Mouse (Mus musculus) CH12F3 (cell line): Measurements from ENCODE around the gene Serbp1.

ENCODE experiments used
- in situ Hi-C: fragments of 300-500 bp; cut with MboI; formaldehyde crosslinking; loops from 2 replicates; pipeline ENCODE4 v1.14.3; 2020; ENCODE audit warnings: low sequenced_read_pairs

Serbp1 gene

DNA sequence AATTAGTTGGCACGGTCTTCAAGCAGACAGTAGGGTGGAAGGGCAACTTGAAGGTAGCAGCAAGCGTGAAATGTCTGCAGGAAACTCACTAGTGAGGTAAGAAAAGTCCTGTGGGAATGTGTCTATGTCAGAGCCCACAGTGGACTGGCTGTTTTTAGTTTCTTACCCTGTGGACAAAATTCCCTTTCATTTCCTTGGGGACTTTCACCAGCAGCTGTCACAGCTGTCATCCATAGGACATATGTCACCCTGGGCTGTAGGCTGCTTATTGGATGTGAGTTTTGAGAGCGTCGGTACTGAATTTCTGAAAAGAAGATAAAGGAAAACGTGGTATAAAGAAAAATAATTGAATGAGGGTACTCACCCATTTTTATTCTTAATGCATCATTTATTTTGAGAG lies 60.8 kb downstream of the Serbp1 start:
- in situ Hi-C loops, result no loop called here

DNA sequence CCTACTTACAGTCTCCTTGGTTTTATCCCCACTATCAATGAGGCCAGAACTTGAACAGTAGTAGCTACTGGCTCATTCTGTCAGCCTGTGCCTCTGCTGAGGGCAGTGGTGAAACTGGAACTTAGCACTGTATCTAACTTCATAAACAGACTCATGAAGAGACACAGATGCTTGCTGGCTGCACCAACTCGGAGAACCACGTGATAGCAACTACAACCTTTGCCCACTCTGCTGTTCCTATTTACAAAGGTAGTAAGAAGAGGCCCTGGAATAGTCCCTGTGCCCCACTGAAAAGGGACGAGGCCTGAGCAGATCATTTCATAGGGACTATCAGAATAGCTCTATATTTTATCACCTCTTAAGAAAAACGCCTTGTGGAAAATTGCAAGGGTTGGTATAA lies 62.3 kb downstream of the Serbp1 start:
- in situ Hi-C loops, result no loop called here

DNA sequence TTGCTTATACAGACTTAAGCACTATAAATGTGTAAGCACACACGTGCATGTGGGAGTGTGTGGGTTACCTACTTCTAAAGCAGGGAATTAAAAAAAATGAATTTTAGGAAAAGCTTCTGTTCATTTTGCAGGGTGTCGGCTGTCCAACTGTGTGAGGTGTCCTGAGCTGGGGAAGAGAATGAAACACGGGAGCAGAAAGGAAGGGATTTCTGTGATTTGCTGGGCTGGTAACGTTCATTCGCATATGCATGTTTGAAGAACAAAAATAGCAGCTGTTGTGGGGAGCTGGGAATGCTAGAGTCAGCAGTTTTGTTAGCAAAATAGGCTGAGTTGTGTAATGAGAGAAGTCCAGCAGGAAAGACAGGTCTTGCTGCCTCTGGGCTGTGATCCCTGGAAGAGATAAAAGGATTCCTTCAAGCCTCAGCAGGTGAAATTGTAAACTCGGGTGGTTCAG lies 62.8 kb downstream of the Serbp1 start:
- in situ Hi-C loops, result no loop called here

DNA sequence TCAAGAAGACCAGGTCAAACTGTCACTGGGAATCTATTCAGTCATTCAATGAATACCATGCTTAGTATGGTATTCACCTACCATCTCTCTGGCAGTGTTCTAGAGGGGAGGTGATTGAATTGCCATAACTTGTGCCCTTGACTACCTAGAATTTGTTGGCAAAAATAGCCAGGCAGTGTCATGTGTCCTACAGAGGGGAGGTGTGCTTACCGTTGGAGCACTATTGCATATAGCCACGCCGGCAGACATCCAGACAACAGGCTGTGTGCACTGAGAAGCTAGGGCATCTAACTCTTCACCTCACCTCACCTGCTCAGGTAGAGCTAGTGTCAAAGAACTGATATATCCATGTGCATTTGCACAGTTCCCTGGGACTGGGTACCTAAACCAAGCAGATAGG lies 63.3 kb downstream of the Serbp1 start:
- in situ Hi-C loops, result no loop called here

DNA sequence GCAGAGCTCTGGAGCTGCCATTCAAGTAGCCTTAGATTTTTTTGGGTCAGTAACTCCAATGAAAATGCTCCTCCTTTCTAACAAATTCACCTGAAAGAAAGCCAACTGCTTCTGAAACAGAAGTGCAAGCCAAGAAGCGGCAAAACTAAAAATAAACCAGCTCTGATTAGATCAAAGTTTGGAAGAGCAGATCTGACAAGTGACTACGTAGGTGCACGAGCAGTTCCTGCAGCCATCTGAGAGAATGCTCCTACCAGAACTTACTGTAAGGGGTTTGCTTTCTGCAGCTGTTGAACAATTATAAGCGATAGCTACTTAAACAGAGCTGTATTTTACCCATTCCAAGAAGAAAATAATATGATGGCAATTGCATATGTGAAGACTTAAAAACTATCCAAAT lies 64.5 kb downstream of the Serbp1 start:
- in situ Hi-C loops, result no loop called here

DNA sequence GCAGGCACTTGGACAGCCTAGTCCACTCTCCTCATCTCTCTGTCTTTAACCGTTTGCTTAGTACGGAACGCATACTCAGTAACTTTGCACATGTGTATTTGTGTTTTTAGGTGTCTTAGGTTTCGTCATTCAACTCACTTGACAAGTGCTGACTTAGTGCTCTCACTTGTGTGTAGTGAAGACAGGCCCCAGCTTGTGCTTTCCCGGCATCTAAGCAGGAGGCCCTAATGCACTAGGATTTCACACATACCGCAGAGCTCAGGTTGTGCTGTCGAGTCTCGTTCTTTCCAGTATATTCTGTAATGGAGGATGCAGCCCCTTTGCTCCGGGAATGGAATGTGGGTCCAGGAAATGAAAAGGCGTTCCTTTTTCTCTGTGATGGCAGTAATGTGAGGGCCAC lies 65.2 kb downstream of the Serbp1 start:
- in situ Hi-C loops, result no loop called here

DNA sequence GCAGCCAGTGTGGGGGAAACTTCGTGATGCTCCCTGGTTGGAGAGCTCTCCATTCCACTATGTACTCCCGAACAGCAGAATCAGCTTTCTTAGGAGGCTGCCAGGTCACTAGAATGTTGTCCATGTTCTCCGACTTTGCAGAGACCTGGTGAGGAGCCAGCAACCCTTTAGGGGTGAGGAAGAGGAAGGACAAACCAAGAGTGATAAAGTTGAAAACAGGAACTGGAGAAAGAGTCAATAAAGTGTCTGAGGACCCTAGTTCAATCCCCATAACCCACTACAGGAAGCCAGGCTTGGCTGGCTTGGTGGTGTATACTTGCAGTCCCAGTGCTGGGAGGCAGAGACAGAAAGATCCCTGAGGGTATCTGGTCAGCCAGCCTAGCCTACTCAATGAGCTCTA lies 71.0 kb downstream of the Serbp1 start:
- in situ Hi-C loops, result no loop called here

DNA sequence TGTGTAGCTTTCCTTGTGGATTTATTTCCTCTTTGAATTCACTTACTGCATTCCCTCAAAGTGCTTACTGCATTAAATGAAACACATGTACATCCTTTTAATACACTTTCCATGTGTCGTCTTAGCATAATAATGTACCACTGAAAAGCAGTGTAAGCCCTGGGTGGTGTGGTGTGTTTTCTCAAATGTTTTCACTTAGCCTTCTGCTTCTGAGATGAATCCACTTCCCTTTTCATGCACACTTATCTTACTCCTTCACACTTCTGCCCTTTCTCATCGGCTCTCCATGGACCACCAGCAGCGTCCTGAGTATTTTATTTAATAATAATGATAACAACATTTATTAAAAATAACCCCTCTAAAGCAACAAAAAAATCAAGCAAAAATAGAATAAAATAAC lies 71.8 kb downstream of the Serbp1 start:
- in situ Hi-C loops, result no loop called here

DNA sequence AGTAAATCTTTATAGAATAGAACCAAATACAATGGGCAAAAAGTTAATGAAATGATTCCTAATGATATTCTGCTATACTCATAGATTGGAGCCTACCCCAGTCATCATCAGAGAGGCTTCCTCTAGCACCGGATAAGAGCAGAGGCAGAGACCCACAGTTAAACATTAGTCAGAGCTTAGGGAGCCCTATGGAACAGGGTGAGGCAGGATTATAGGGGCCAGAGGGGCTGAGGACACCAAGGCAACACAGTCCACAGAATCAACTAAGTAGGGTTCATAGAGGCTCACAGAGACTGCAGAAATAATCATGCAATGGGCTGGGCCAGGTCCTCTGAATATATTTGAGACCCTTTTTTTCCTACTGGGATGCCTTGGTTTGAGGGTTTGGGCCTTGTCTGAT lies 76.7 kb downstream of the Serbp1 start:
- in situ Hi-C loops, result no loop called here

DNA sequence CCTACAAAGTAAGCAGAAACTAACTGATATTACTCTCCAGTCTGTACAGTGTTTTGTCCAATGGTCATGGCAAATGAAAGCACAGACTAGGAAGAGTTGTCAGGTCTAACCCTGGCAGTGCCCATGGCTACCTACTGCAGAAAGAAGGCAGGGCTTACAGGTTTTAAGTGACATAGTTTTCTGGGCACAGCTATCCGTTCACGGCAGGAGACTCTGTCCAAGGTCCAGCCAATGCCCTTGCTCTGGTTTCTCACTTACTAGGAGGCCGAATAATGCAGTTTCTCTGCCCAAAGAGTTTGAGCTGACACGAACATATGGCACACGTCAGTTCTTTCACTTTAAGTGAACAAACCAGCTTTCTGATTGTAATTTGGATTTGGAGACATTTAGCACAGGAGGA lies 79.1 kb downstream of the Serbp1 start:
- in situ Hi-C loops, result no loop called here

DNA sequence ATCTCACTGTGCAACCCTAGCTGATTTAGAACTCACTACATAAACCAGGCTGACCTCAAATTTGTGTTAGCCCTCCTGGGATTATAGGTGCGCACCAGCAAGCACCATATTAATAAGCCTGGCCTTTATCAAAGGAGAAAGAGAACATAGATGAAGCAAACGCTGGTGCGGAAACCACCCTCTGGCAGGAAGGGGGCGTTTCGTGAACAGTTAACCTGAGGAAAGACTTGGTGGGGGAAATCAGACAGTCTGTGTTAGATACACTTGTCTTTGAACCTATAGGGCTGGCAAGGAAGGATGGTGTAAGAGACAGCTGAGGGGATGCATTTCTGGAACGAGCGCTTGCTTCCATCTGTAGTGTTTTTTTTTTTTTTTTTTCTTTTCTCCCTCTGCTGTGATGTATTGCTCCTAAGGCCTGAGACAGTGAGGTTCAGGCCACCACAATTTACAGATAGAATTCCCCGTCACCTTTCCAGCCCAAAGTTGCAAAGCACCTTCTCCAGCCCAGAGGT lies 79.9 kb downstream of the Serbp1 start:
- in situ Hi-C loops, result no loop called here

DNA sequence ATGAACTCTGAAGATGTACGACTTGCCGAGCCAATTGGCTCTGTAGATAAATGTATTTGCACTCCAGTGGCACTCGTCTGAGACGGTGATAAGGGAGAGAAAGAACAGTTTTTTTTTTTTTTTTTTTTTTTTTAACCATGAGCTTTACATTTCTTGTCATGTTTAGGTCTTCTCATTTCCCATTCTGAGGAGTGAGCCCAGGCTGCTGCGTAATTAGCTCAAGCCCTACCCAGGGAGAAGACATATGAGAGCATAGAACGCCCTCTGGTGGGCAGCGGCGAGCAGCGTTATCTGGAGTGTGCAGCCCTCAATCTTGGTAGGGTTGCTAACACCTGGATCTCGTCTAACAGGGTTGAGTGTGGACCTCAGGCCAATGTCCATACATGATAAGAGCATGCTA lies 80.5 kb downstream of the Serbp1 start:
- in situ Hi-C loops, result no loop called here

DNA sequence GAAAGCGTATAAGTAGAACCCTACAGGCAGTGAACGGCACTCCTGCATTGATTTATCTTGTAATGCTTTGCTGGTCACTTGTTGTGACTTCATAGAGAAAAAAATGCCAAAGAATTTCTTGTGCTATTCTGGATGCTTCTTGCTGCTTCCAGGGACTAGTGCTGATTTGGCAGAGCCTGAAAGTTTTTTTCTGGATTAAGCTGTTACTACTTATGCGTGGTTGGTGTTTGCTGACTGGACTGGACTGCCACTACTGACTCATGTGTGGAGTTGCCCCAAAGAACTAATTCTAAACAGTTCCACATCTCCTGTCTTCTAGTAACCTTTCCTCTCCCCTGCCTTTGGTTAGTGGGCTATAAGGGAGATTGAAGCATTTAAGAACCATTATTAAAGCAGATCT lies 85.8 kb downstream of the Serbp1 start:
- in situ Hi-C loops, result no loop called here

DNA sequence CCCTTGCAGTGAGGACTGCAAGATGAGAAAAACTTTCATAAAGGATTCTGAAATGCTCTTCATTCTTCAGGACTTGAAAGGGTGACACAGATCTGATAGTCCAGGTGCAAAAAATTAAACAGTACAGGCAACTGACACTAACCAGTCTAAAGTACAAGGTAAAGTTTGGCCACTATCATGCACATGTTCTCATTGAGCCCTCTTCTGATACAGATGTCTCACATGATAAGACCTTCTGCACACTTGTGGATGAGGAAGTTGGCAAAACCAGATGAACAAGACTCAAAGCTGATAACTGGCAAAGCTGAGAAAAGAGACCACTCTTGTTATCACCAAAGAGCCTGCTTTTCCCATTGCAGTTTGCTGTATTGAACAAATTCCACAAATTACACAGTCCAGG lies 100.0 kb downstream of the Serbp1 start:
- in situ Hi-C loops, result no loop called here

DNA sequence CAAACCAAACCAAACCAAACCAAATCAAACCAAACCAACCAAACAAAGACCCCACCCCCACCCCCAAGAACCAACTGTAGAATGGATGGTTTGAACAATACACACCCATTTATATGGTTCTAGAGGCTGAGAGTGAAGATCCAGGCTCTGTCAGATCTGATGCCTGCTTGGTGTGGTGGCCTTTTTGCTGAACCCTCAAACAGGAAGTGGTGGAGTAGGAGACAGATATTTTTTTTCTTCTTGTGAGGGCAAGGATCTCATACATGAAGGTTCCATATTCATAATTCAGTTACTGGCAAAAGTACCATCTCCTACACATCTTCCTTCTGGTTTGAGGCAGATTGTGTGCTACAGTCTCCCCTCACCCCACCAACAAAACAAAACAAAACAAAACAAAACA lies 101.5 kb downstream of the Serbp1 start:
- in situ Hi-C loops, result no loop called here
